ENCODE assay signal across 10 mouse cellular contexts in the genomic region with DNA sequence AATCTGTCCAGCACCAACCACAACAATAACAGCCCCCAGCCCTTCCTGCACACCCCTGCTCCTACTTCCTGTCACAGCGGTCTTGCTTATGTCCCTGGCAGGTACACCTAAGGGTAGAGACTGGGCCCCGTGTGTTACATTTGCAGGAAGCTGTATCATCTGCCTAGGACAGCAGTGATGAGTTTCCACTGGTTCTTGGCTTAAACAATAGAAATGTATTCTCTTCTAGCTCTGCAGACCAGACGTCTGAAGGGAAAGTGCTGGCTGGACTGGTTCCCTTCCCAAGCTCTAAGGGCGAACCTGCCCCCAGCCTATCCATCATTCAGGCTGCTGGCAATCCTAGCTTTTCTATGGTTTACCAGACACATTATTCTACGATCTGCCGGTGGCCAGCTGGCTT. TPM values are rescaled to one million over a fixed set of nuclear protein-coding genes. Genes with fewer than 3 reads are reported as not detected.
DNase-seq lines count a peak whose midpoint lies in the region.
"Had no signal": no experiment of that assay in that cellular context is flagged by ENCODE, and none has a peak within 500 bp of the region (broad histone marks: within the 10 kb centered on the region; RNA-seq: fewer than 3 reads in every experiment).

No protein-coding gene starts in this region.

- peak; percentile 2 for DNase-seq in adrenal gland, adult 2 months
- DNase-seq in adrenal gland, postnatal 10 days = no peak
- DNase-seq in layer of hippocampus, adult 18-20 months (ENCODE audit: low spot score in 2 of 2) = peak; percentile 11 to 16
- DNase-seq in layer of hippocampus, adult 9-11 months = no peak
- peak; percentile 8 for DNase-seq in thymus, postnatal 4 days
- DNase-seq in thymus, postnatal 36 days = no peak
- DNase-seq in spleen, postnatal 14 days (ENCODE audit: low spot score in 2 of 2) = no peak
- no peak for DNase-seq in heart, postnatal 14 days
- DNase-seq: cerebellum, adult 8-10 months; gastrocnemius, postnatal 36 days had no signal

- intact Hi-C loops in heart, postnatal 14 days (cut with DNase I) = no loop called here

RNA-seq across cellular contexts. Expression of a gene that starts 44.0 kb away (rescaled TPM):
- 100 to 1,000 TPM in 1 of 2 experiments, 10 to 100 TPM in 1; 78.9 to 107 TPM for total RNA-seq in adrenal gland, adult 2 months (2021)
- 145 and 147 TPM in 2 replicates for polyA plus RNA-seq in adrenal gland, adult 2 months (2012; rRNA removed)
- total RNA-seq in adrenal gland, postnatal 10 days (2021) = 10 to 100 TPM; 75.1 to 78.8 TPM
- 100 to 1,000 TPM; 105 to 120 TPM for total RNA-seq in layer of hippocampus, adult 18-20 months (2021)
- total RNA-seq in heart, postnatal 14 days (2021) = 10 to 100 TPM; 44.3 to 48.4 TPM

Comparison
In these comparisons a context has a peak if more than half of its experiments do, and no peak if none do; other contexts are left out.
1. DNase-seq: peak in adrenal gland, adult 2 months (single experiment), layer of hippocampus, adult 18-20 months (2 of 2) and thymus, postnatal 4 days (single experiment); none in adrenal gland, postnatal 10 days (single experiment), layer of hippocampus, adult 9-11 months (single experiment), thymus, postnatal 36 days (0 of 2), spleen, postnatal 14 days (0 of 2) and heart, postnatal 14 days (0 of 2).